Mouse (Mus musculus): Measurements from ENCODE around the gene Camsap2.

Camsap2 gene

DNA sequence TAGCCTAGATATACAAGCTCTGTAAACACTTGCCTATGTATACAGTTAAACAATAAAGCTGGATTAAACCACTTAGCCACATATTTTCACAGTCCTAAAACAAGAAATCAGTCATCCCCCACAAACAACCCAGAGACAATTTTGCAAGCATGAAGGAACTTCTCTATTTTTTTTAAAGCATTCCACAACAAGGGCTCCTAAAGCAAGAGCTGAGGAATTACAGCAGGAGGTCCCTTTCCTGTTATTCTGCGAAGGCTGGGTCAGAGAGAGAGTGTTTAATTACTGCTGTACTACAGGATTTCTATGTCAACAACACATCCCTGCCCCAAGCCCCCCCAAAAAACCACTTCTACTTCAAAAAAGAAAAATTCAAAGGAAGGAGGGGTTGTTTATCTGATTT, 1.6 kb downstream of the Camsap2 start:
- DNase-seq (ENCODE audit: low read depth, low spot score), result no peak

- DNase-seq (ENCODE audit: low read depth, low spot score), result no peak
These were observed 2.2 kb downstream of the Camsap2 start for GRCm38 (mm10) chr1:136343727-136344126.

DNA sequence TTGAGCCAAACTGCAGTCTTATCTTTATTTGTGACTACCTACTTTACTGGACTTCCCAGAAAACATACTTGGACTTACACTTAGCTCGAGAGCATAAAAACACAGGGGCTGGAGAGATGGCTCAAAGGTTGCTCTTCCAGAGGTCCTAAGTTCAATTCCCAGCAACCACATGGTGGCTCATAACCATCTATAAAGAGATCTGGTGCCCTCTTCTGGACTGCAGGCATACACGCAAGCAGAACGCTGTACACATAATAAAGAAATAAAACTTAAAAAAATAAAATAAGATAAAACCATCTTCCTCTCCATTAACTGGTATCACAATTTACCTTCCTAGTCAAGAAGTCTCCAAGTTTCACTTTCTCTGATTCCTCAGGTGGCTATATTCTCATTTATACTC, 5.4 kb downstream of the Camsap2 start:
- DNase-seq (ENCODE audit: low read depth, low spot score), result no peak

- DNase-seq (ENCODE audit: low read depth, low spot score), result no peak
These were observed 11.2 kb downstream of the Camsap2 start for GRCm38 (mm10) chr1:136334743-136335142.

- DNase-seq (ENCODE audit: low read depth, low spot score), result no peak
These were observed 12.4 kb downstream of the Camsap2 start for GRCm38 (mm10) chr1:136333512-136333911.

DNA sequence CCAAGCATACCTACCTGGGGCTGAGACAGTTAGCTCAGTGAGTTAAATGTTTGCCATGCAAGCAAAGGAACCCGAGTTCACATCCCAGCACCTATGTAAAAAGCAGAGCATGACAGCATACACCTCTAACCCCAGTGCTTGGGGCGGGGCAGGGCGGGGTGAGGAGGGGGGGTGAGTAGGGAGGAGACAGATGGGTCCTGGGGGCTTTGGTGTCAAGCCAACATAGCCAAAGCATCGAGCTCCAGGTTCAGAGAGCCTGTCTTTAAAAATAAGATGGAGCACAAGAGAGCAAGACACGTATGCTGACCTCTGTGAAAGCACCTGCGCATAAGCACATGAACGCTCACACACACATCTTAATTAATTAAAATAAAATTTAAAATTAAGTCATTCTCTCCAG, 12.8 kb downstream of the Camsap2 start:
- no peak for DNase-seq (ENCODE audit: low read depth, low spot score)

GRCm38 (mm10) chr1:136331836-136332235, 14.1 kb downstream of the Camsap2 start:
- DNase-seq (ENCODE audit: low read depth, low spot score), result no peak

GRCm38 (mm10) chr1:136329426-136329825, 16.5 kb downstream of the Camsap2 start:
- no peak for DNase-seq (ENCODE audit: low read depth, low spot score)

DNA sequence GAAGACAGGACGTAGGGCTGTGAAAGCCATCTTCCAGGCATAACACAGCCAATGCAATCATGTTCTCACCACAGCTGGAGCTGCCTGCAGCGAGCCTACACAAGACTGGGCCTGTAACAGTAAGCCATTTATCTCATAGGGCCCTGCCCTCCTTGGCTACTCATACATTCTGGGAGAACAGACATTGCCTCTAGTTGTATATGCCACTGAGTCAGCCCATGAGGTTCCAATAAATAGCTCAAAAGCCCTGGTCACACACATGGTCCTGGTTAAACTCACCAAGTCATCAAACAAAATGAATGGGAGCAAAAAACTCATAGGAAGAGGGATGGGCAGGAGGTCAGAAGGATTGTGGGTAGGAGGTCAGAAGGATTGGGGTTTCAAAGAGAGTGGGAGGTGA, 17.3 kb downstream of the Camsap2 start:
- DNase-seq (ENCODE audit: low read depth, low spot score), result no peak

GRCm38 (mm10) chr1:136327638-136328037, 18.3 kb downstream of the Camsap2 start:
- no peak for DNase-seq (ENCODE audit: low read depth, low spot score)

DNA sequence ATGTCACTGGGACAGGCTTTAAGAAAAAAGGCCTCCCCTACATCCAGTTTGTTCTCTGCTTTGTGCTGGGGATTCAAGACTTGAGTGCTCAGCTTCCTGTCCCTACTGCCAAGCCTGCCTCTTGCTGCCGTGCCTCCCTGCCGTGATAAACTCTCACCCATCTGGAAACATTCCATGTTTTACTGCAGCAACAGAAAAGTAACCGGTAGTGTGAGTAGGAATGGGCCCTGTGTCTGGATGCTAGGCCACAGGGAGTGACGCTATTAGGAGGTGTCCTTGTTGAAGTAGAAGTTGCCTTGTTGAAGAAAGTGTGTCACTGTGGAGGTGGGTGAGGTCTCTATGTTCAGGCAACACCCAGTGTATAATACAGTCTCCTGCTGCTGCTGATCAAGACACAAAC, 20.0 kb downstream of the Camsap2 start:
- DNase-seq (ENCODE audit: low read depth, low spot score), result no peak

- no peak for DNase-seq (ENCODE audit: low read depth, low spot score)
These were observed 23.6 kb downstream of the Camsap2 start for GRCm38 (mm10) chr1:136322331-136322730.

GRCm38 (mm10) chr1:136316317-136316716, 29.6 kb downstream of the Camsap2 start:
- DNase-seq (ENCODE audit: low read depth, low spot score), result no peak

- no peak for DNase-seq (ENCODE audit: low read depth, low spot score)
These were observed 36.7 kb downstream of the Camsap2 start for GRCm38 (mm10) chr1:136309193-136309592.

DNA sequence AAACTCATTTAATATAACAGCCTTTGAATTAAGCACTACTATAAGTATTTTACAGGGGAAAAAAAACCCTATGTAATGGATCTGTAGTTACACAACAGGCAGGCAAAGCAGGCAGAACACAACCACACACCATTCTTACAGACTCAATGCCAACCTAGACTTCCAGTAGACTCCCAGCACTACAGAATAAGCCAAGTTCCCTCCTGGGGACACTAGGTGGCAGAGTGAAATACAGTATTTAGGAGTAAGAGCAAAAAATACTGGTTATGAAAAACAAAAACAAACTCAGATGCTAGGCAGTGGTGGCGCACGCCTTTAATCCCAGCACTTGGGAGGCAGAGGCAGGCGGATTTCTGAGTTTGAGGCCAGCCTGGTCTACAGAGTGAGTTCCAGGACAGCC, 39.5 kb downstream of the Camsap2 start:
- DNase-seq (ENCODE audit: low read depth, low spot score), result peak; percentile 37

GRCm38 (mm10) chr1:136293961-136294360, 51.9 kb downstream of the Camsap2 start:
- no peak for DNase-seq (ENCODE audit: low read depth, low spot score)

DNA sequence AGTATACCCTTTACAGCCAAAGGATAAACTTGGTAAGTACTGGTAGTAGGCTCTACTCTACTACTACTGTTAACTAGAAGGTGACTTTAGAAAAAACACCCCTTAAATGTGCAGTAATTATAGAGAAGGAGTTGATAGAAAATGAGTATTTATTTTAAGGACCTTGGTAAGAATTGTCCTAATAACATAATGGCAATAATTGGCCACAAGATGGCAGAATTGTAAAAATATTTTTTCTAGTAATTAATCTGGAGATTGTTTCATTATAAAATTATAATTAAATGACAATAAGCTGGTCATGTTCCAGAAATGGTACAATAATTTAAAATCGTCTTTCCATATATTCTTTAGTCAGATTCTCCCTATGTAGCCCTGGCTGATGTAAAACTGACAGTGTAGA, 56.1 kb downstream of the Camsap2 start:
- no peak for DNase-seq (ENCODE audit: low read depth, low spot score)

DNA sequence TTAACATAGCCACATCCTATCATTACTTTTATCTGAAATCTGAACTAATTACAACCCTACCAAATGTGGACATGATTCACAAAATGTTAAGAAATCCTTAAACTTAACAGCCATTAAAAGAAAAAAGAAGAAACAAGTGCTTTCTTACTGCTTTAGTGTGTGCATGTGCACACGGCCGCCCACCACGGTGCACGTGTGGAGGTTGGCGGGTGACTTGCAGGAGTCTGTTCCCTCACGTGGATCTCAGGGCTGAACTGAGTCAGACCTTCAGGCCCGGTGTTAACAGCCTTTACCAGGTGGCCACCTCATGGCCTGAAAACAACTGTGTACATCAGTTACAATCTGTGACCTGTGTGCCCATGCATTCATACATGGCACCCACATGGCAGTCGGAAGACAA, 68.5 kb downstream of the Camsap2 start:
- DNase-seq (ENCODE audit: low read depth, low spot score), result no peak

DNA sequence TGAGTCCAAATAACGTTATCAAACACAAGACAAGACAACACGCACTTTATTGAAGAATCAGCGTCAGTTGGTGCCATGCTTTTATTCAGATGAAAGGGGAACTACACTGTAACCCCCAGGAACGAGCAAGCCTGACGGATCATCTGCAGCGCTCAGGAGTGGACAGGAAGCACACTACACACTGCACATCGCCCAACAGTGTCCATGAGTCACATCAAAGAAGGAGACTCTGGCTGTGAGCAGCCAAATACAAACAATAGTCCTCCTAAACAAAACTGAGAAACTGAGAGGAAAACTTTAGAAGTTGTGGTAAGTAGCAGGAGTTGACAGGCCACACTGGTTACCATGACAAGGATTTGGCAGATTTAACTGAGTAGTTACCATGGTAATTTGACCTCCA, 77.7 kb downstream of the Camsap2 start:
- no peak for DNase-seq (ENCODE audit: low read depth, low spot score)

DNA sequence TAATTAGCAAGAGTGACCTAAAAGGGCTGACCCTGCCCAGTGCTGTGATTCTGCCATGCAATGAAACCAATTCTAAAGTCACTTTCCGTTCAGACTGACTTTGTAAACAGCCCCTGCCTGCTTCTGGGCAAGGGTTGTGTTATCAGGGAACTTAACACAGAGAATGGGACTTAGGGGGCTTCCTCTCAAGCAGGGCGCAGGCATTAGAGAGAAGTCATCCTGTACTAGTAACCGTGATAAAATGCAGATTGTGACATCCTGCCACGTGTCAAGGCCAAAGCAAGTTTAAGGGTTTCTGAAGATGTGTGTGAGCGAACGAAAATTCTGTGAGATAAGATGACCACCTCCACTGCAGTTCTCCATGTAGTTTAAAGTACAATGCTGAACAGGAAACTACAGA, 79.8 kb downstream of the Camsap2 start:
- DNase-seq (ENCODE audit: low read depth, low spot score), result no peak

- DNase-seq (ENCODE audit: low read depth, low spot score), result no peak
These were observed 82.5 kb downstream of the Camsap2 start for GRCm38 (mm10) chr1:136263355-136263754.

DNA sequence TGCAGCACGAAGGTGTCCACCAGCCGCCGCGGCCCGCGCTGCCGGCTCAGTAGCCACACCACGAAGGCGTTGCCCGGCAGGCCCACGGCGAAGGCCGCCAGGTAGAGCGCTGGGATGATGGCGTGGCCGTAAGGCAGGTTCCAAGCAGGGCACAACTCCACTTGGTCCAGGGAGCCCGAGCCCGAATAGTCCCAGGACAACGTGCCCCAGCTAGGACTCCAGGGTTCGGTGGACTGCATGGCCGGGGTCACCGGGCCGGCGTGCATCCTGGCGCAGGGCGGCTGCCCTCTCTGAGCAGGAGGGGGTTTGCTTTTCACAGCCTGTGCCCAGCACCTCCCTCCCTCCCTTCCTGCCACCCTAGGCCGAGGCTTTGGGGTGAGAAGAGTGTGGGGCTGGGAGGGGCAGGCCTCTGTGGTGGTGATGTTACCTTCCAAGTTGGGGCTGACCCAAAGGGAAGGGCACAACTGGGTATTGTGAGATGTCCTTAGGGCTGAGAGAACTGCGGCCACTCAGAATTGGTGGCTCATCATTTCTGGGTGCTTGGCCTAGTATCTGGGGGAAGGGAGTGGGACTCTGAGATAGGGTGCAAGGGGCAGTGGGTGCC, 85.2 kb downstream of the Camsap2 start, which contains the start of gene Gpr25:
TSS of gene Gpr25 (minus strand) at position 239 of the 604 bp plus-strand sequence.
- no peak for DNase-seq (ENCODE audit: low read depth, low spot score)

DNA sequence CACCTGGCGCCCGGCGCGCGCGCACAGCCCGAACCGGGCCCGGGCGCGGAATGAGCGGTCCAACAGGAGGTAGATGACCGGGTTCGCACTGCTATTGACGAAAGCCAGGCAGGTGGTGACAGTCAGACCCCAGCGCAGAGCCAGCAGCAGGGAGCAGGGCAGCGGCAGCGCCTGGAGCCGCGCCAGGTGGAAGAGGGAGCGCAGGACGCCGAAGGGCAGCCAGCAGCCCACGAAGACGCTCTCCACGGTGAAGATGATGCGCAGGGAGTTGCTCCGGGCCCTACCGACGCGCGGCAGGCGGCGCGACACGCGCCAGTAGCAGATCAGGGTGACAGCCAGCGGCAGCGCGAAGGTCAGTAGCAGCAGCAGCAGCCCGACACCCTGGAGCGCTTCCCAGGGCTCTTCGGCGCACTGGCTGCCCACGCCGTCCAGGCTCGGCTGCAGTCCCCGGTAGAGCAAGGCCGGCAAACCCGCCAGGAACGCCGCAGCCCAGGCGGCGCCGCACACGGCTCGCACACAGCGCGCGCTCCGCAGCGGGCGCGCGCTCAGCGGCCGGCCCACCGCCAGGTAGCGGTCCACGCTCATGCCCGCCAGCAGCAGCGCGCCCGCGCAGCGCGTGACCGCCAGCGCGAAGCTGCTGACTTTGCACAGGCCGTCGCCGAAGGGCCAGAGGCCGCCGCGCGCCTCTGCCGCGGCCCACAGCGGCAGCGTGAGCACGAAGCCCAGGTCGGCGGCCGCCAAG, 85.8 kb downstream of the Camsap2 start:
- DNase-seq (ENCODE audit: low read depth, low spot score), result peak; percentile 45

GRCm38 (mm10) chr1:136259543-136259892, 86.4 kb downstream of the Camsap2 start:
- DNase-seq (ENCODE audit: low read depth, low spot score), result no peak
